Comparison of ENCODE assay signal across 11 mouse cellular contexts in the genomic region with DNA sequence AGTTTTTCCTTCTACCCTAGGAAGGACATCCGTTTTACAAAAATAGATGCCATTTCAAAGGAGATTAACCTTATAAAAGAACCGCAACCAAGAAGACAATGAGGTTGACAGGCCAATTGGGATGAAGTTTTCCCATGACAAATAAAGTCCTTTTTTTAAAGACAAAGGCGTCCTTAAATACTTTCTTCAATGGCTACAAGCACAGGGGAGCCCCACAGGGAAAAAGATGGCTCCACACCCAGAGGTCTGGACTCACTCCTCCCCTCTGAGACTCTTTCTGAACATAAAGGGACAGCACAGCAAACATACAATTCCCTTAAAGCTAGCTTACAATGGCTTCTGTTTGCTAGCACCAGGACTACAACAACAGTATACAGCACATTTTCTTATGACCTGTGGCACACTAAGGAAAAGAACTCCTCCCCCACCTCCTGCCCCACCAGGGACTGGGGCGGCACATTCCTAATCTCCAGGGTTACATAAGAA.
DNase-seq lines count a peak whose midpoint lies in the region; ATAC-seq and TF ChIP-seq lines count a peak whose summit lies in the region.
"Had no signal": no experiment of that assay in that cellular context is flagged by ENCODE, and none has a peak within 500 bp of the region (broad histone marks: within the 10 kb centered on the region; RNA-seq: fewer than 3 reads in every experiment).

No protein-coding gene starts in this region.

- H3K27me3 ChIP-seq in forebrain, embryonic 14.5 days (replicated peaks; ENCODE audit: control insufficient read depth, insufficient read depth, low read length), result no peaks in the 10 kb centered on the region
- no peaks in the 10 kb centered on the region for H3K27me3 ChIP-seq in forebrain, embryonic 15.5 days
- no peaks in the 10 kb centered on the region for H3K27me3 ChIP-seq in lung, embryonic 15.5 days
- H3K27me3 ChIP-seq in heart, embryonic 15.5 days, result no peaks in the 10 kb centered on the region
- H3K27me3 ChIP-seq: neural tube, embryonic 13.5 days had no signal

- no peak overlapping the region for H3K27ac ChIP-seq in forebrain, embryonic 14.5 days (ENCODE audit: low read depth, low read length)
- H3K27ac ChIP-seq in forebrain, embryonic 15.5 days (replicated peaks), result no peak overlapping the region
- peak overlapping the region; percentile 64; the same call in 1 of the 2 replicates for H3K27ac ChIP-seq in lung, embryonic 15.5 days
- peak overlapping the region; percentile 65; the same call in 1 of the 2 replicates for H3K27ac ChIP-seq in heart, embryonic 15.5 days
- peak overlapping the region; percentile 37; the same call in 1 of the 2 replicates for H3K27ac ChIP-seq in olfactory bulb, adult 2 months (ENCODE audit: insufficient read depth, low read depth, low read length)
- H3K27ac ChIP-seq: liver, embryonic 14.5 days had no signal

- no peak overlapping the region for H3K4me2 ChIP-seq in forebrain, embryonic 14.5 days (ENCODE audit: low read length)
- H3K4me2 ChIP-seq in forebrain, embryonic 15.5 days (replicated peaks), result no peak overlapping the region
- H3K4me2 ChIP-seq in lung, embryonic 15.5 days, result no peak overlapping the region
- no peak overlapping the region for H3K4me2 ChIP-seq in heart, embryonic 15.5 days
- H3K4me2 ChIP-seq: neural tube, embryonic 13.5 days had no signal

- TF ChIP-seq CTCF in olfactory bulb, adult 2 months (IDR thresholded peaks at IDR 0.05; ENCODE audit: insufficient read depth, low read depth, low read length), result no peak

- no peak for ATAC-seq in forebrain, embryonic 14.5 days
- no peak for ATAC-seq in forebrain, embryonic 15.5 days (replicated peaks)
- no peak for ATAC-seq in lung, embryonic 15.5 days (ENCODE audit: borderline replicate concordance, extremely low read depth, low FRiP score, low TSS enrichment)
- no peak for ATAC-seq in heart, embryonic 15.5 days (replicated peaks; ENCODE audit: insufficient number of reproducible peaks, insufficient read depth, low FRiP score, low read depth)

- WGBS in forebrain, embryonic 14.5 days, result 5% methylated on average over 4 of the region's 4 CpGs
- WGBS in forebrain, embryonic 15.5 days, result 11% methylated on average over 4 of the region's 4 CpGs
- 47% methylated on average over 4 of the region's 4 CpGs for WGBS in lung, embryonic 15.5 days
- WGBS in heart, embryonic 15.5 days, result 47% methylated on average over 4 of the region's 4 CpGs
- 33% methylated on average over 4 of the region's 4 CpGs for WGBS in olfactory bulb, adult 2 months

- H3K9ac ChIP-seq in forebrain, embryonic 14.5 days (ENCODE audit: low read length), result peak overlapping the region; percentile 25; the same call in 1 of the 2 replicates
- no peak overlapping the region for H3K9ac ChIP-seq in forebrain, embryonic 15.5 days (replicated peaks)
- H3K9ac ChIP-seq in lung, embryonic 15.5 days, result no peak overlapping the region
- H3K9ac ChIP-seq in heart, embryonic 15.5 days, result no peak overlapping the region
- H3K9ac ChIP-seq: liver, embryonic 14.5 days; neural tube, embryonic 13.5 days had no signal

- H3K36me3 ChIP-seq in forebrain, embryonic 14.5 days (ENCODE audit: control insufficient read depth, insufficient read depth, low read length), result no peaks in the 10 kb centered on the region
- H3K36me3 ChIP-seq in forebrain, embryonic 15.5 days, result no peaks in the 10 kb centered on the region
- H3K36me3 ChIP-seq in lung, embryonic 15.5 days, result no peaks in the 10 kb centered on the region
- no peaks in the 10 kb centered on the region for H3K36me3 ChIP-seq in heart, embryonic 15.5 days
- H3K36me3 ChIP-seq: neural tube, embryonic 13.5 days had no signal

- DNase-seq in forebrain, embryonic 14.5 days (ENCODE audit: low spot score), result no peak
- DNase-seq in lung, postnatal 4 days, result no peak
- DNase-seq in ovary, postnatal 14 days (ENCODE audit: low spot score), result no peak
- DNase-seq in cerebellum, postnatal 10 days, result no peak
- DNase-seq: adrenal gland, adult 8-10 months had no signal

- peaks cover 11% of the 10 kb centered on the region for H3K4me1 ChIP-seq in forebrain, embryonic 14.5 days (ENCODE audit: control insufficient read depth, insufficient read depth, low read length)
- H3K4me1 ChIP-seq in forebrain, embryonic 15.5 days, result peaks cover 35% of the 10 kb centered on the region
- H3K4me1 ChIP-seq in lung, embryonic 15.5 days, result peaks cover 42% of the 10 kb centered on the region
- H3K4me1 ChIP-seq in heart, embryonic 15.5 days (replicated peaks), result peaks cover 16% of the 10 kb centered on the region
- peaks cover 12% of the 10 kb centered on the region for H3K4me1 ChIP-seq in olfactory bulb, adult 2 months (ENCODE audit: control insufficient read depth, insufficient read depth, low read length)

- H3K9me3 ChIP-seq in forebrain, embryonic 14.5 days (replicated peaks; ENCODE audit: control insufficient read depth, low read length), result no peaks in the 10 kb centered on the region
- no peaks in the 10 kb centered on the region for H3K9me3 ChIP-seq in forebrain, embryonic 15.5 days
- H3K9me3 ChIP-seq in lung, embryonic 15.5 days, result no peaks in the 10 kb centered on the region
- no peaks in the 10 kb centered on the region for H3K9me3 ChIP-seq in heart, embryonic 15.5 days (replicated peaks)
- H3K9me3 ChIP-seq: neural tube, embryonic 13.5 days had no signal

- H3K4me3 ChIP-seq in forebrain, embryonic 14.5 days (ENCODE audit: low read depth, low read length), result no peak overlapping the region
- no peak overlapping the region for H3K4me3 ChIP-seq in forebrain, embryonic 15.5 days
- H3K4me3 ChIP-seq in lung, embryonic 15.5 days, result no peak overlapping the region
- no peak overlapping the region for H3K4me3 ChIP-seq in heart, embryonic 15.5 days
- no peak overlapping the region for H3K4me3 ChIP-seq in olfactory bulb, adult 2 months (ENCODE audit: insufficient read depth, low read depth, low read length)
- H3K4me3 ChIP-seq: neural tube, embryonic 13.5 days had no signal

- no peak for TF ChIP-seq POLR2A in olfactory bulb, adult 2 months (IDR thresholded peaks at IDR 0.05; ENCODE audit: insufficient read depth, low read depth, low read length)

Comparison
In these comparisons a context has a peak if more than half of its experiments do, and no peak if none do; other contexts are left out.
1. H3K27ac ChIP-seq: peak in lung, embryonic 15.5 days (single experiment), heart, embryonic 15.5 days (single experiment) and olfactory bulb, adult 2 months (single experiment); none in forebrain, embryonic 14.5 days (single experiment) and forebrain, embryonic 15.5 days (single experiment).